Mouse (Mus musculus): Measurements from ENCODE around the gene Chrna1.

GRCm38 (mm10) chr2:73540450-73541162 lies 39.5 kb downstream of the Chrna1 start:
- no peak for TF ChIP-seq POLR2A (IDR thresholded peaks at IDR 0.05; ENCODE audit: borderline replicate concordance, low read depth, low read length)
- no peak for TF ChIP-seq CTCF (IDR thresholded peaks at IDR 0.05; ENCODE audit: low read depth, low read length)
